Mouse (Mus musculus) cerebellum, adult 18-20 months (tissue): ENCODE measurements around the gene Gm20388.

Source experiments
- DNase-seq, 2 experiments: peaks; one replicate each; pipeline ENCODE4 v3.0.0; 2021

The Gm20388 gene

GRCm38 (mm10) chr8:122116716-122117357 is 2206.2 kb downstream of the Gm20388 start:
- DNase-seq, result no peak

GRCm38 (mm10) chr8:122118097-122118496 is 2207.5 kb downstream of the Gm20388 start:
- no peak for DNase-seq

GRCm38 (mm10) chr8:122118536-122118935 is 2207.9 kb downstream of the Gm20388 start:
- DNase-seq, result no peak

DNA sequence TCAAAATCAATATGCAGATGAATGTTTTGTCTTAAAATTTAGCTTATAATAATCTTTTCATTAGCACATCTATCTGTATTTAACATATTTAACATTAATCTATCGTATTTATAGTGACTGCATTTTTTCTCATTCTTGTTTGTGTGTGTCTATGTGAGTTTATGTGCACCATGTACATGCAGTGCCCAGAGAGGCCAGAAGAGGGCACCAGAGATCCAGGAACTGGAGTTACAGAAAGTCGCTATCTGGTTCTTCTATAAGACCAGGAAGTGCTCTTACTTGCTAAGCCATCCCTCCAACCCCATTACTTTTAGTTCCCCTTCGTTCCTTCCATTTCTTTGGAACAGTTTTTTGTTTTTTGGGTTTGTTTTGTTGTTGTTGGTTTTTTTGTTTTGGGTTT is 2213.7 kb downstream of the Gm20388 start:
- DNase-seq, result no peak

DNA sequence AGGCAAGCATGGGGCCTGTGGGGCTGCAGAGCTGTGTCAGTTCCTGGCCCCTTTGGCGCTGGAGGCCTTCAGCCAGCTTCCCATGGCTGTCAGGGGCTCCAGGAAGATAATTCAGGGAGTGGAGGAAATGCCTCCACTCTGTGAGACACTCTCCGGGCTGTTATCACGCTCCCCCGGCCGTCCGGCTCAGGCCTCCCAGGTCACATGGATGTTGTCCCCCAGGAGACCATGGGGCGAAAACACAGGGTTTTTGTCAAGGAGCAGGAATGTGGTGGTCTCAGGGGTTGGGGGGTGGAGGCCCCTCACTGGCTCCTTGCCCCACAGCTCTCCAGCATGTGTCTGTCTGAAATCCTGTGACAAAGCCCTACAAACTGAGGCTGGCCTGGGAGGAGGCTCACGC is 2216.0 kb downstream of the Gm20388 start:
- no peak for DNase-seq

GRCm38 (mm10) chr8:122134121-122134529 is 2223.5 kb downstream of the Gm20388 start:
- no peak for DNase-seq

GRCm38 (mm10) chr8:122135494-122135893 is 2224.9 kb downstream of the Gm20388 start:
- no peak for DNase-seq

DNA sequence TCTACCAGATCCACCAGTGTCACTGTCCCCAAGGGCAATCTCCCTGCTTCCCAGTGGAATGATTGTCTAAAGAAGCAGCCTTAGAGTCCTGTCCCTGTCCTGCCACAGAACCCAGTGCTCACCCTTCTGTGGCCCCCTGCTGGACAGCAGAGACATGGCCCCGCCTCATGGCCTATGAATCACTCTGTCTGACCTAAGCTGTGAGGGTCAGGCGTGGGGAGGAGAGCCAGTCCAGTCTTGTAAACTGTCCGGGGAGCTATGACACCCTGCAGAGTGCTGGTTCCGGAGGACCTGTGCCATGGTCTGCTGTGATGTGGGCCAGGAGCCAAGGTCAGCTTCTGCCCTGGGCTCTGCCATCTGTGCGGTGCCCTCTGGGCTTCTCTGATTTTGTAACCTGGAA is 2229.1 kb downstream of the Gm20388 start:
- peak; percentile 67 to 69 for DNase-seq

GRCm38 (mm10) chr8:122140411-122140810 is 2229.8 kb downstream of the Gm20388 start:
- DNase-seq, result no peak

DNA sequence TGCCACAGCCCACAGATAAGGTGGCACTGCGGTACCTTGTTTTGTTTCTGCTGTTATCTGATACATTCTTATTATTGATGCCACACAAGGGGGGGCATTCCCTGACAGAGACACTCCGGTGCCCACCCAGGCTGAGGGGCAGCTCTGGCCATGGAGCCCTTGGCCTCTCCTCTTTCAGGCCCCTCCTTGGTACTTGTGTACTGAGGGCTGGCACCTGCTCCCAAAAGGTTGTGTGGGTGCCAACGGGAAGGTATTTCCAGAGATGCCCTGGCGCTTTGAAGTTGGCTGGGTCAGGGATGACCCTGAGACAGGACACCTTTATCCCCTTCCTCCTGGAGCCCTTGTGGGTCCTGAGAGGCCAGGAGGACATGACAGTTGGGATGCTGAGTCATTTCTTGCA is 2231.8 kb downstream of the Gm20388 start:
- DNase-seq, result no peak

GRCm38 (mm10) chr8:122143231-122143630 is 2232.6 kb downstream of the Gm20388 start:
- peak; percentile 28 to 43 for DNase-seq

DNA sequence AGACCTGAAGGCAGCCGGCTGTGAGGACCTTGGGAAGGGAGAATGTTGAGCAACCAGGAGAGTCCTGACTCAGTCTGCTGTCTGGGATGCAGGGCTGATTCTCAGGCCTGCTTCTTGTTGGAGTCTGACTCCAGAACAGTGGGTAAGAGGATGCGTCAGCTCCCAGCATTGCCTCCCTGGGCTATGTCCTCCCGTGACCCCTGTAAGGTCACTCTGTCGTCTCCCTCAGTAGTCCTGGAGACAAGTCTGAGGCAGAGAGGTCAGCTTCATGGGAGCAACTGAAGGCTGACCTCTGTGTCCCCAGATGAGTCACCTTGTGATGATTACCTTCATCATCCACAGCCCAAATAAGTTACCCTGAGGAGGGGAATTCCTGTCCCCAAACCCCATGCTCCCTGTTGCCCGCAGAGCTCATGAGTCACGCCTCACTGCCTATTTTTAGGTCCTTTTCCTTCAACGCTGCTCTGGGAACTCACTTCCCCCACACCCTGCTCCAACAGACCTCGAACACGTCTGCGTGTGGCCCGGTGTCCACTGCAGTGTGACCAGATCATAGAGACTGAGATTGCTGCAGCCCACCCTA is 2234.2 kb downstream of the Gm20388 start:
- DNase-seq, result no peak

GRCm38 (mm10) chr8:122149045-122149444 is 2238.4 kb downstream of the Gm20388 start:
- no peak for DNase-seq

GRCm38 (mm10) chr8:122149606-122150005 is 2239.0 kb downstream of the Gm20388 start:
- DNase-seq, result peak; percentile 64 to 67

- DNase-seq, result peak in 1 of 2 experiments; percentile 25
Observed at GRCm38 (mm10) chr8:122151541-122151940, 2240.9 kb downstream of the Gm20388 start.

DNA sequence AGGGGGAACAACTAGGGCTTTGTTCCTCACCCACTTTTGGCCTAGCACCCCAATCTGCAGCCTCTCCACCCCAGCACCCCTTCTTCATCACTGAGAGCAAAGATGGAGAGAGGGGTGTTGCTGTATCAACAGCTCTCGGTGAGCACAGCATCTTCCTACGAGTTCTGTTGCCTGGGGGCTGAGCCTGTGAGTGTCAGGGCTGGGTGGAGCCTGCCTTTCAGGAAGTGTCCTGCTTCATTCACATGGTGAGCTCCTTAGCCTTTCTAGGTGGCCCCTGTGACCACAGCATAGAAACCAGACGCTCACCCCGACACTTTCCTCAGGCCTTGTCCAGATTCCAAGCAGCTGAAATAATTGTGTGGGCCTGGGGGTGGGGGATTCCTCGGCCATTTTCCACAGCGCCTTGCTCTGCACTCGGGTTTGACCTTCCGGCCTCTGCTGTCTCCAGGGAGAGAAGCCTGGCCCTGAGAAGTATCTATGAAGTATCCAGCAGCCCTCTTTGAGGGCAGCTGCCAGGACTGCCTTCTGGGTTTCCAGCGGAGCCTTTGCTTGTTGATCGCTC is 2244.5 kb downstream of the Gm20388 start:
- no peak for DNase-seq

- no peak for DNase-seq
Observed at GRCm38 (mm10) chr8:122155964-122156363, 2245.3 kb downstream of the Gm20388 start.

GRCm38 (mm10) chr8:122157689-122158088 is 2247.0 kb downstream of the Gm20388 start:
- DNase-seq, result no peak

DNA sequence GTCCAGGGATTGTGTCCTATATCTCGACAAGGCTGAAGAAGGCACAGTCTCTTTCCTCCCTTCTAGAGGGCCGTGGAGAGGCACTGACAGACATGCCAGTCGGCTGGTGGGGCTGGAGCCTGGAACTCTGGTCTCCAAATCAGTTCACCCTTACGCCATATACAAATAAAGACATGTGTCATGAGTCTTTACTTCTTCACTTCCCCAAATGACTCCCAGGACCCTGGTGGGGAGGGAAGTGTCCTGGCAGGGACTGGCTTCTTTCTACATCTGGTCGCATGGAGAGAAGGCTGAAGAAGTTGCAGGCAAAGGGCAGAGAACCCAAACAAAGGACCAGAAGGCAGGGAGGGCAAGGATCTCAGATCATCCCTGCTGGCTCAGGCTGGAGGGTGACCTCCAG is 2249.5 kb downstream of the Gm20388 start:
- no peak for DNase-seq

DNA sequence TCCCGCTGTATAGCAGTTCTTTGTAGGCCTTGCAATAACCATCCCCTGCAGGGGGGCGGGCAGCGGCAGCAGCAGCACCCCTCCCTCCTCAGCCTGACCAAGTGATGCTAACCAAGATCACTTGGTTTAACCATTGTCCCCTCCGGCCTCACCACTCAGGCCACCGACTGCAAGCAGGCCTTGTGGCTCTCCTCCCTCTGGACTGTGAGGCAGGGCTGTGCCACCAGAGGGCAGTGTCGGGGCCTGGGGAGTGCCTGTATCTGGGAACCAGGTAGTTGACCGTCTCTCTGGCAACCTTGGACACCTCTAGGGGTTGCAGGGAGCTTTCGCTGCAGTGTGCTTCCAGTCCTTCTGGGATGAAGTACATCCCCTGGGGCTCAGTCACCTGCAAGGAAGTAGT is 2252.4 kb downstream of the Gm20388 start:
- DNase-seq, result peak; percentile 85 to 86

GRCm38 (mm10) chr8:122167204-122167860 is 2256.7 kb downstream of the Gm20388 start:
- no peak for DNase-seq

- DNase-seq, result no peak
Observed at GRCm38 (mm10) chr8:122169446-122169845, 2258.8 kb downstream of the Gm20388 start.

GRCm38 (mm10) chr8:122171823-122172222 is 2261.2 kb downstream of the Gm20388 start:
- DNase-seq, result no peak
